Mouse (Mus musculus): ENCODE data around the gene Shisa4.

- TF ChIP-seq POLR2A (IDR thresholded peaks at IDR 0.05; ENCODE audit: extremely low read depth, insufficient read depth, low read length) (no peak), CTCF (IDR thresholded peaks at IDR 0.05; ENCODE audit: low read depth, low read length) (no peak)
These were observed 35.9 kb upstream of the Shisa4 start for GRCm38 (mm10) chr1:135410967-135411366.
